Mouse (Mus musculus) bone marrow, adult 2 months (tissue): Measurements from ENCODE around the gene Nos1ap. TPM values are rescaled to one million over a fixed set of nuclear protein-coding genes. Genes with fewer than 3 reads are reported as not detected.

Source experiments
- H3K27ac ChIP-seq: fragments of 200-500 bp; 2 replicates; pipeline ENCODE4 v1.5.1; 2012; ENCODE audit warnings: low read depth, mild to moderate bottlenecking, control low read depth, inconsistent platforms, low read length; ENCODE audit not compliant: control insufficient read depth, poor library complexity, insufficient read depth
- H3K4me1 ChIP-seq: fragments of 200-500 bp; 2 replicates; pipeline ENCODE4 v1.6.1; 2011; ENCODE audit warnings: low read length; ENCODE audit not compliant: control insufficient read depth, insufficient read depth
- H3K4me3 ChIP-seq: fragments of 200-500 bp; replicated peaks from 2 replicates; pipeline ENCODE3; 2011; ENCODE audit warnings: mild to moderate bottlenecking, low read depth, low read length, control low read depth; ENCODE audit not compliant: control insufficient read depth
- CTCF ChIP-seq: fragments of 200-500 bp; IDR thresholded peaks from 2 replicates; pipeline ENCODE4 v1.5.1; 2011; ENCODE audit warnings: low read length, control low read depth; ENCODE audit not compliant: control insufficient read depth, insufficient read depth
- POLR2A ChIP-seq: fragments of 200-500 bp; IDR thresholded peaks from 2 replicates; pipeline ENCODE4 v1.6.1; 2011; ENCODE audit warnings: low read depth, mild to moderate bottlenecking, control low read depth, low read length, borderline replicate concordance; ENCODE audit not compliant: control insufficient read depth
- WGBS: fragments of 180-500 bp; shearing (Covaris S2); methylation state at CpG from one replicate; pipeline ENCODE4 v1.1.7; 2018; 5-methylcytosine and 5-hydroxymethylcytosine counted together
- polyA plus RNA-seq: library from polyadenylated mRNA; stranded (reverse); fragments of >200 nt; gene quantifications from 2 replicates; pipeline ENCODE4 v1.2.4, GENCODE M21; 2011; ENCODE audit warnings: low replicate concordance; ENCODE audit not compliant: missing spikeins, insufficient read depth, insufficient read length

Gene Nos1ap
- polyA plus RNA-seq, 1 experiment: 68.3 TPM

DNA sequence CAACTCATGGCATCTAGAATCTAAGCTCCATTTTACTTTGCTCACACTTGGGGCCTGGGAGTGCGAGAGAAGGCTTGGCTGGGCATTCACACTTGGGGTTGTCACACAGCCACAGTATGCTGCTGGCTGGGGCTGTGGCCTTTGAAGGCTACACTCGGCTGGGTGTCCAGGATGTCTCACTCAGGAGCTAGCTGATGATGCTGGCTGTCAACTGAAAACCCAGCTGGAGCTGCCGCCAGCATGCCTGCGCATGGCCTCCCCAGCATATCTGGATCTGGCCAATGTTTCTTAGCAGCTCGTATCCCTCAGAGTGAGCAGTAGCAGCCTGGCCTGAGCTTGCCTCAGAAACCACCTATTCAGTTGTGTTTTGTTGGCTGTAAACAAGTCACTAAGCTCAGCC, 158.3 kb downstream of the Nos1ap start:
- no peak for TF ChIP-seq POLR2A
- TF ChIP-seq CTCF: no peak
- Histone ChIP-seq H3K27ac (no peak overlapping the region), H3K4me1 (no peaks in the 10 kb centered on the region), H3K4me3 (no peak overlapping the region)
- 81% methylated on average over 5 of the region's 5 CpGs for WGBS

- TF ChIP-seq CTCF: no peak
- TF ChIP-seq POLR2A: no peak
- no peak overlapping the region for H3K27ac ChIP-seq
- WGBS: 83% methylated on average over 7 of the region's 7 CpGs
Measured at GRCm38 (mm10) chr1:170430660-170431059, 159.0 kb downstream of the Nos1ap start.

GRCm38 (mm10) chr1:170429656-170430055, 160.0 kb downstream of the Nos1ap start:
- 79% methylated on average over 6 of the region's 6 CpGs for WGBS
- H3K4me1 ChIP-seq: no peaks in the 10 kb centered on the region
- TF ChIP-seq POLR2A (no peak), CTCF (no peak)
- no peak overlapping the region for H3K4me3 ChIP-seq
- H3K27ac ChIP-seq: no peak overlapping the region

More at GRCm38 (mm10) chr1:170430660-170431059, 159.0 kb downstream of the Nos1ap start:
- H3K4me1 ChIP-seq: no peaks in the 10 kb centered on the region
- no peak overlapping the region for H3K4me3 ChIP-seq

DNA sequence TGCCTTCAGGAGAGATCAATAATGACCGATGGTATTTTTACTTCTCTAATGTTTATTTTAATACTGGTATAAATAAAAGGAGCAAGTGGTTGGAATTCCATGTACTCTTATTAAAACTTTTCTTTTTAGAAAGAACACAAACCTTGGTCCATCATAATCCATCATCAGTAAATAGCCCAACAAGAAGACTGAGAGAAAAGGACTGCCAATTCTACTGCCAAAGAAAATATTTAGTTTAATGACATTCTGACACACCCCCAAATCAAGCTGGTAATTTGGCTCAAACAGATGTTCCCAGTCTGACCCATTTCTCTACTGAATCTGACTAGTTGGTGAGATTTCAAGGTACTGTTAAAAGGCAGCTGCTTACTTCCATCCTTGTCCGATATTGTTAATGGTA, 161.5 kb downstream of the Nos1ap start:
- Histone ChIP-seq H3K27ac (no peak overlapping the region), H3K4me1 (no peaks in the 10 kb centered on the region), H3K4me3 (no peak overlapping the region)
- WGBS: 85% methylated on average over 2 of the region's 2 CpGs
- TF ChIP-seq POLR2A (no peak), CTCF (no peak)

DNA sequence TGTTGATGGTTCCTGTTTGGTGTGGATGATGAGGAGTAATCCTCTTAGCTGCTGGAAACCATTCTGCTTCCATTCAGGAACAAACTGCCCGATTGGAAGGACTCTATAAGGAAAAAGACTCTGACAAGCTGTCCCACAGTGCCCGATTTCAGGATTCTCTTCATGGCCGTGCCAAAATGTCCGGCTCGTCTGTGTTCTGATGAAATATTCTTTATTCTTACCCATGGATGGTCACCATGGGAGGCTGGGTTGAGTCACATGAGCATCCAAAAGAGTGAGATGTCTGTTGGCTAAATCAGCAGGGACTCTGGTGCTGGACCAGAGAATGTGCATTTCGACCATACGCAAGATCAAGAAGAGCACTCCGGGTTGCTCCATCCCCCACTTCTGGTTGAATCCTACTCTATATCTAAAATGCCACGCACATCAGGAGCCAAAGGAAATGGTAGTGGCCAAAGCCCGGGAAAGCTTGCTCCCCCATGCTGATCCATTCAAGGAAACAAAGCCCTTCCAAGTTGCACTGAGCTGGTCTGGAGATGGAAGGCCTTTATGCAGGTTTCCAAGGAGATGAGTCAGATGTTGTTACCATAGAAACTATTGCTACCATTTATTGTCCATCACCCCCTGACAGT, 165.3 kb downstream of the Nos1ap start:
- Histone ChIP-seq H3K4me1 (no peaks in the 10 kb centered on the region; the same call in 1 of the 2 replicates), H3K27ac (no peak overlapping the region), H3K4me3 (no peak overlapping the region)
- TF ChIP-seq CTCF: no peak
- no peak for TF ChIP-seq POLR2A
- 86% methylated on average over 10 of the region's 10 CpGs for WGBS

DNA sequence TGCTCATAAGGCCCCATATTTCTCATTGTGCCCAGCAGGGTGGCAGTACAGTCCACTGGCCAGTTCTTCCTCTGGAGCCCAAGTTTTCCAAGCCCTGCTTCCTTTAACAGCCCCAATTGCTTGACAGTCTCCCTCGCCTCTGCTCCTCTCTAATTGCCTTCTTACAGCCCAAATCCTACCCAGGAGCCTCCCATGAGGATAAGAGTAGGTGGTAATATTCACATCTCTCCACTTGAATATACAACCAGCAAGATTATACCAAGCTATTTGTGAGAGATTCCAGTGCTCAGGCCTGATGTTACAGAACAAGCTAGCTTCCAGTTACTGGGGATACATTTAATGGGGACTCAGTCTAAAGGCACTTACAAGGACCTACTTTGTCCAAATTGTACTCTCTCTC, 166.6 kb downstream of the Nos1ap start:
- no peak for TF ChIP-seq POLR2A
- TF ChIP-seq CTCF: no peak
- no peaks in the 10 kb centered on the region; the same call in 1 of the 2 replicates for H3K4me1 ChIP-seq
- H3K4me3 ChIP-seq: no peak overlapping the region
- no peak overlapping the region for H3K27ac ChIP-seq
- 85% methylated on average over 1 of the region's 1 CpGs for WGBS

- 78% methylated on average over 4 of the region's 4 CpGs for WGBS
- Histone ChIP-seq H3K4me3 (no peak overlapping the region), H3K4me1 (no peaks in the 10 kb centered on the region; the same call in 1 of the 2 replicates), H3K27ac (no peak overlapping the region)
- TF ChIP-seq POLR2A (no peak), CTCF (no peak)
Measured at GRCm38 (mm10) chr1:170422188-170422587, 167.5 kb downstream of the Nos1ap start.

DNA sequence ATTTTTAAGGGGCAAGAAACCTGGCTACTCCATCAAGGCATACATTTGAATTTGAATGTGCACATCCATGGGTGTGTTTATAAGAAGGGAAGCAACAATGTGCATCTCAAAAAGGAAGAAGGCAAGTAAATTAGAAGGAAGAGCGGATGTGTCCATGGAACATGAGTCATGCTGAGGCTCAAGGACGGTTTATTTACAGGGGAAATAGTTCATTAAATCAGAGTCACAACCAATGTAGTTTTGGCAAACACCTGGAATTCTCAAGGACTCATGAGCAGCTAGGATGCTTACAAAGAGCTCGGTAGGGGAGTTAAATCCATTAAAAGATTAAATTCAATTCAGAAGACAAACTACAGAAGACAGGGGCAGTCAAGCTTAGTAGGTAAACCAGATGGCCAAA, 169.7 kb downstream of the Nos1ap start:
- WGBS: 81% methylated on average over 3 of the region's 3 CpGs
- Histone ChIP-seq H3K4me3 (no peak overlapping the region), H3K4me1 (no peaks in the 10 kb centered on the region; the same call in 1 of the 2 replicates), H3K27ac (no peak overlapping the region)
- no peak for TF ChIP-seq POLR2A
- no peak for TF ChIP-seq CTCF

GRCm38 (mm10) chr1:170418131-170418530, 171.5 kb downstream of the Nos1ap start:
- 4% methylated on average over 1 of the region's 1 CpGs for WGBS
- TF ChIP-seq CTCF (no peak), POLR2A (no peak)
- Histone ChIP-seq H3K4me3 (no peak overlapping the region), H3K27ac (no peak overlapping the region), H3K4me1 (no peaks in the 10 kb centered on the region; the same call in 1 of the 2 replicates)
